Mouse (Mus musculus): Measurements from ENCODE around the gene Olfr1002.
"Not testable (repeated sequence)": the region's sequence is repeated elsewhere in the genome, so short reads cannot be mapped to it uniquely, and the experiment has no call there.

Gene Olfr1002

DNA sequence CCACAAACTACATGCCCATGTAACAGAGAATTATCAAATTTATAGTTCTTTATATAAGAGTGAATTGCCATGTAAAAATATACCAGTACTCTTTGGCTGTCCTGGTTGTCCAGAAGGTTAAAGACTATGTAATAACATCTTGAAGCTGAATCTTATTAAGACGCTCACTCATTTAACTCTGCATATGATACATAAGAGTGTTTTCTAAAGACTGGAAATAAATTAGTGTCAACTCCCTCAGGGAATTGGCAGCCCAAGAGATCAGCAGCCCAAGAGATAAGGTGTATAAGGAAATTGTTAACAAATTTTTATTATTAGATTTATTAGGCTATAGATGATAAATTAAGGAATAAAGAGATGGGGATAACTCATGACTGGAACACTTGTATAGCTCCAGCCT, at the start of gene Olfr1002:
TSS of gene Olfr1002 (minus strand) at position 101 of the 400 bp plus-strand sequence.
- no peak for DNase-seq

- no peak for DNase-seq
These were observed 38.6 kb upstream of the Olfr1002 start, which contains the start of gene Olfr1008 for GRCm38 (mm10) chr2:85689131-85689530. TSS of gene Olfr1008 (plus strand) at chr2:85689431.

DNA sequence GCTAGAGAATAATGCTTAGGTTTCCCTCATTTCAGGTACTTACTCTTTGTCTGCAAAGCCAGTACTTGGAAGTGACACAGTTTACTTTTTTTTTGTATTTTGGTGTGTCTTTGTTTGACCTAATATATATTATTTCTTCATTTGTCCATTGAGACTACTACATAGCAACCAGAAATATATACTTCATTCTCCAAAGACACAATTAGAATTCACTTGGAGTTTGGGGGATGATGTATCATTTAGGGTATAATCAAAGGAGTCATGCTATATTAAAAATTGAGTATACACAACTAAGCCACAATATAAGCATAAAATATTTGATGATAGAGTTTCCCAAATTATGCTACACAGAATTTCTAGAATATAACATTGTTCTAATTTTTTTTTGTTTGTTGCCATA, 28.2 kb upstream of the Olfr1002 start, which contains the start of gene Olfr1006:
TSS of gene Olfr1006 (minus strand) at position 101 of the 400 bp plus-strand sequence.
- no peak for DNase-seq

DNA sequence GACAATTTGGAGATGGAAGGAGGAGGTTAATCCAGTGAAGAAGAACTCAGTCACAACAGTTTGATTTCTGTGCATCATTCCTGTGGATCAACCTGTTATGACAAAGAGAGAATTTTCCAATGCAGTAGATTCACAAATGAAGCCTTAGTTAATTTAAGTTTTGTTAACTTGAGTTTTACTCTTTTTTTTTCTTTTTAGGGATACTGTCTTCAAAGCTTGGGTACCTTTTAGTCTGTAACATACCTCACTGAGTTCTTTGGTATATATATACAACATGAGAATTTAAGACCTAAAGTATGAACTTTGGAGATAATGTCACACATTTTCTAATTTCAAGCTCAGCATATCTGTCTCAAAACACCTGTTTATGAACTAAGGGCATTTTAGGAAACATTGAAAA, 13.9 kb upstream of the Olfr1002 start, which contains the start of gene Olfr154:
TSS of gene Olfr154 (minus strand) at position 101 of the 400 bp plus-strand sequence.
- not testable (repeated sequence) for DNase-seq

- DNase-seq = no peak
These were observed 38.7 kb downstream of the Olfr1002 start, which contains the start of gene Olfr1000 for GRCm38 (mm10) chr2:85611803-85612202. TSS of gene Olfr1000 (minus strand) at chr2:85611903.
